Mouse (Mus musculus) kidney, embryonic 16.5 days (tissue): ENCODE measurements at regions not wholly inside any gene's neighbourhood (a gene's known extent, or its start where the extent isn't known, plus 50 kb on each side); places are given as distances from the start of the nearest gene placed in this dataset.
A peak's percentile ranks its signal among the peaks of the same experiment; 100 is the strongest.

Experiments used
- ATAC-seq: fragments of 200-750 bp; cut with Nextera tagmentation; 2 replicates; pipeline ENCODE4 v1.8.0; 2017; ENCODE audit warnings: moderate TSS enrichment; ENCODE audit not compliant: low FRiP score, low TSS enrichment
- H3K27ac ChIP-seq: fragments of 300-500 bp; sonication (generic); 2 replicates; pipeline ENCODE4 v1.5.1; 2014; ENCODE audit warnings: low read length
- H3K27me3 ChIP-seq: fragments of 300-500 bp; sonication (generic); 2 replicates; pipeline ENCODE4 v1.6.1; 2014; ENCODE audit warnings: low read length, control low read depth, mixed read lengths; ENCODE audit not compliant: insufficient read depth
- H3K36me3 ChIP-seq: fragments of 300-500 bp; sonication (generic); 2 replicates; pipeline ENCODE4 v1.6.1; 2014; ENCODE audit warnings: low read length, control low read depth, mixed read lengths; ENCODE audit not compliant: insufficient read depth
- H3K4me1 ChIP-seq: fragments of 300-500 bp; sonication (generic); 2 replicates; pipeline ENCODE4 v1.6.1; 2014; ENCODE audit warnings: low read length, control low read depth, mixed read lengths; ENCODE audit not compliant: insufficient read depth
- H3K4me2 ChIP-seq: fragments of 300-500 bp; sonication (generic); replicated peaks from 2 replicates; pipeline ENCODE4 v1.6.1; 2014; ENCODE audit warnings: low read depth, low read length
- H3K4me3 ChIP-seq: fragments of 300-500 bp; sonication (generic); 2 replicates; pipeline ENCODE4 v1.5.1; 2014; ENCODE audit warnings: mild to moderate bottlenecking, low read length
- H3K9ac ChIP-seq: fragments of 300-500 bp; sonication (generic); replicated peaks from 2 replicates; pipeline ENCODE4 v1.6.1; 2014; ENCODE audit warnings: low read length
- H3K9me3 ChIP-seq: fragments of 300-500 bp; sonication (generic); 2 replicates; pipeline ENCODE4 v1.6.1; 2016; ENCODE audit warnings: low read length, control low read depth
- WGBS: fragments of 180-500 bp; shearing (Covaris S2); extraction: QIAGEN DNeasy Blood & Tissue Kit; methylation state at CpG from one replicate; pipeline ENCODE4 v1.1.7; 2014; 5-methylcytosine and 5-hydroxymethylcytosine counted together

DNA sequence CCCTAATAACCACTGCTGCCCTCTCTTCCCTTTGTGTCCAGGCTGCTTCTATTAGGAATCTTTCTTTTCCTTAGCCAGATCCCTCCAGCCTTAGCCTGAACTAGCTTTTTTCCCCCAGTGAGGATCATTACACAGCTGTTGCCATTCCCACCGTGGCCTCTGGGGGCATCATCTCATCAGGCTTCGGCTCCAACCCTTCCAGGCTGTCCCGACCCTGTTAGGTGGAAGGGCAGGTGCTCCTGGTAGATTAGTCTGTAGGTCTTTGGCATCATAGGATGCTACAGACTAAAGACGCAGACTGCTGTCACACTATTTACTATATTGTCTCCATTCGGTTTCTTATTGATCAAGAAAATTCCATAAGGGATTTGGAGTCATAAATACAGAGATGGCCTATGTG lies 112.7 kb upstream of the Spon1 start:
- H3K27ac ChIP-seq: no peak overlapping the region
- 32% methylated on average over 5 of the region's 5 CpGs for WGBS
- no peak overlapping the region for H3K4me3 ChIP-seq
- H3K4me2 ChIP-seq: no peak overlapping the region
- no peak for ATAC-seq
- no peaks in the 10 kb centered on the region for H3K4me1 ChIP-seq
- no peaks in the 10 kb centered on the region for H3K9me3 ChIP-seq
- H3K9ac ChIP-seq: no peak overlapping the region
- H3K36me3 ChIP-seq: no peaks in the 10 kb centered on the region
- H3K27me3 ChIP-seq: no peaks in the 10 kb centered on the region

DNA sequence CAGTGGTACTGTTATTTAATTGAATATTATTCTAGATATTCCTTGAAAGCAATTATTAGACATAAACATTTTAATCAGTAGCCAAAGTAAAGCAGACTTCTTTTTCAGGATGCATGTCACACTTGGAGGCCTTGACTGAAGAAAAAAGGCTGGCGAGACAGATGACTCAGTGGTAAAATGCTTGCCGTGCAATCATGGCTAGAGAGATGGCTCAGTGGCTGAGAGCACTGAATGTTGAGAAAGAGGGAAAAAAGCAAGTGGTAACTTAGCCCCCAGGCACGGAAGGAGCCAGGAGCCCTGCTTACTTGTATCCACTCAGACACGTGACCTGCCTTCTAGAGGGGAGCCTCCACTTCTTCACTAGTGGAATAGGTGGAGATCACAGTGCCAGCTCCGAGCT lies 110.5 kb upstream of the Spon1 start:
- H3K36me3 ChIP-seq: no peaks in the 10 kb centered on the region
- no peak for ATAC-seq
- no peak overlapping the region for H3K9ac ChIP-seq
- WGBS: 74% methylated on average over 5 of the region's 5 CpGs
- no peaks in the 10 kb centered on the region for H3K4me1 ChIP-seq
- no peak overlapping the region for H3K4me3 ChIP-seq
- no peaks in the 10 kb centered on the region for H3K9me3 ChIP-seq
- no peak overlapping the region for H3K27ac ChIP-seq
- no peak overlapping the region for H3K4me2 ChIP-seq
- H3K27me3 ChIP-seq: no peaks in the 10 kb centered on the region

DNA sequence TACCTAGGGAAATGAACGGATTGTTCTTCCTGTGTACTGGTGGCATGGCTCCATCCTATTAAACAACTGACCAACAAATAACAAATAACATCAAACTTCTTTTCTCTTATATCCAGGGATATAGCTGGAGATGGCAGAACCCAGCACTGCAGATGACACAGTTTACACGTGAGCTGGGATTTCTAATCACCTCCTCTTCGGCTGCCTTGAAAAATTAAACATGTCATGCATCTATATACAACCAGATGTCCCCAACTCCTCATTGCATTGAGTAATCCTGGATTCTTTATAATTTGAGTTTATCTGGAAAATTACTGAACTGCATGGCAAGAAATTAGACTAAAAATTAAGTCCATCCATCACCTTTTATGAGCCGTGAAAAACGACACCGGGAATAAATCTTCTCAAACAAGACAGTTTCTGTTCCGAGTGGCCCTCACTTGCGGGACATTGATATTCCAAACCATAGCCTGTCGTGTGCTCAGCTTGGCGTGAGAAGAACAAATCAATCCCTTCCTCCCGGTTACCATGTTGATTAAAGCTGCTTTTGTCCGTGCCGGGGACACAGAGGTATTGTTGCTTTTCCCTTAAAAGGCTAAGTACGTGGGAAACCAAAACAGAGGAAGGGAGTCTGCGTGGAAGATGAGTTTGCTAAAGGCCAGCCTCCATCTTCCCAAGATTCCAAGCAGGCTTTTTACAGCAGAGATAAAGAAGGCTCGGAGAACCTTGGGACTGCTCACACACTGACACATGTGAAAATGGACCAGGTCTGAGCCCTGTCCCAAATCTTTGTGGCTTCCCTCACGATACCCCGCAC lies 92.8 kb upstream of the Spon1 start:
- H3K9me3 ChIP-seq: peaks cover 4% of the 10 kb centered on the region; the same call in 1 of the 2 replicates
- WGBS: 37% methylated on average over 18 of the region's 18 CpGs

DNA sequence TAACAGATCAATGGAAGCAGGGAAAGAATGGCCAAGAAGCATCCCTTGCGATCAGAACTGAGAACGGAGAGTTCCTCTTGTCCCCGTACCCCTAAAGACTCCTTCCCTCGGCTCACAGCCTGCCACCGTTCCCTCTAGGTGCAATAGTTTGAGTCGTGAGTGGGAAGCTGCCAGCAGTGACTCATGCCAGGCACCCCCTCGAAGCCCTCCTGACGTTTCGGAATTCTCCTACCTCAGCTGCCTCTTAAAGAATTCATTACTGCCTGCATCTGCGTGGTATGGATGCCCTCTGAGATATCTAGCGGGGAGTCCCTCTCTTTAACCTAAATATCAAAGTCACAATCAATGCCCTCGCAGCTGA lies 92.2 kb upstream of the Spon1 start:
- no peak for ATAC-seq
- H3K9ac ChIP-seq: no peak overlapping the region
- H3K27me3 ChIP-seq: no peaks in the 10 kb centered on the region
- no peaks in the 10 kb centered on the region for H3K4me1 ChIP-seq
- no peaks in the 10 kb centered on the region for H3K36me3 ChIP-seq
- 74% methylated on average over 12 of the region's 12 CpGs for WGBS
- no peak overlapping the region for H3K4me3 ChIP-seq
- H3K4me2 ChIP-seq: 0 out of 2 replicates have a peak overlapping the region, but pooled peaks have one; percentile 28
- no peak overlapping the region for H3K27ac ChIP-seq
- peaks cover 4% of the 10 kb centered on the region; the same call in 1 of the 2 replicates for H3K9me3 ChIP-seq

More for the DNA sequence above, 92.8 kb upstream of the Spon1 start:
- peak overlapping the region; percentile 28; the same call in 1 of the 2 replicates for H3K4me2 ChIP-seq
- no peaks in the 10 kb centered on the region for H3K36me3 ChIP-seq
- no peak overlapping the region for H3K9ac ChIP-seq
- ATAC-seq: no peak
- no peaks in the 10 kb centered on the region for H3K27me3 ChIP-seq
- H3K4me3 ChIP-seq: no peak overlapping the region
- H3K27ac ChIP-seq: no peak overlapping the region
- H3K4me1 ChIP-seq: no peaks in the 10 kb centered on the region

DNA sequence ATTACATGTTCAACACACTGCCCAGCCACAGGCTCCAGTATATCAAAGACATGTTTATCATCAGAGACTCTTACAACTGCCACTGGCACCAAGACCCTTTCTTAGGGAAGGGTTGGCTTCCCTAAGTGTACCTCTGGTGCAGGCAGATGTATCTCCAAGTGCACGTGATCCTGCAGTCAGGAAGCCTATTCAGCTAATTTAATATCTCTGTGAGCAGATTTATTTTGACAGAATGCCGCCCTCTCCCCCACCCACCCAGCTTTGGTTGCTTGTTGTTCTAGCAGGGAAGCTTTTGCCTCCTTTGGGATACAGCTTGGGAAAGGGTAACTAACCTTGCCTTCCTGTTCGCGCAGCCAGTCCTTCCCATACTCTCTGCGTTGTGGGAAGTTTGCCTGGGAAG lies 83.5 kb upstream of the Spon1 start:
- H3K9me3 ChIP-seq: no peaks in the 10 kb centered on the region
- H3K4me3 ChIP-seq: no peak overlapping the region
- no peaks in the 10 kb centered on the region for H3K36me3 ChIP-seq
- WGBS: 69% methylated on average over 5 of the region's 5 CpGs
- H3K27ac ChIP-seq: no peak overlapping the region
- H3K4me1 ChIP-seq: no peaks in the 10 kb centered on the region
- no peak for ATAC-seq
- H3K27me3 ChIP-seq: no peaks in the 10 kb centered on the region
- no peak overlapping the region for H3K9ac ChIP-seq
- no peak overlapping the region for H3K4me2 ChIP-seq

DNA sequence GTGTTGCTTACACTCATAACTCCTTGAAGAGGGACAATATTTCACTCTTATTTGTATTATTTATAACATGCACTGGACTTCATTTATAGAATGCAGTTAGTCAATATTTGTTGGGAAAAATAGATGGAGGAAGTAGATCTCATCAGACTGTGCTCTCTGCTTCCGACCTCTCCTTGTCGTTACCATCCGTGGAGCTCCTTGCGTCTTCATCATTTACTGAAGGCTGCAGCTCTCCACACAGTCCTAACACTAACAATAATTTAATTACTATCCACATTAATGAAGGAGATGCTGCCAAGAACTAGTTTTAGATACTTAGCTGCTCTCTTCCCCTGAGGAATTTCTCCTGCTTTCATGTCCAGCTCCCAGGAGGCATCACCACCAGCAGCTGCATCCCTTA lies 80.4 kb upstream of the Spon1 start:
- Histone ChIP-seq H3K9me3 (no peaks in the 10 kb centered on the region), H3K4me2 (no peak overlapping the region), H3K27me3 (no peaks in the 10 kb centered on the region), H3K4me1 (no peaks in the 10 kb centered on the region), H3K9ac (no peak overlapping the region), H3K27ac (no peak overlapping the region), H3K4me3 (no peak overlapping the region), H3K36me3 (no peaks in the 10 kb centered on the region)
- 72% methylated on average over 4 of the region's 4 CpGs for WGBS
- ATAC-seq: no peak

DNA sequence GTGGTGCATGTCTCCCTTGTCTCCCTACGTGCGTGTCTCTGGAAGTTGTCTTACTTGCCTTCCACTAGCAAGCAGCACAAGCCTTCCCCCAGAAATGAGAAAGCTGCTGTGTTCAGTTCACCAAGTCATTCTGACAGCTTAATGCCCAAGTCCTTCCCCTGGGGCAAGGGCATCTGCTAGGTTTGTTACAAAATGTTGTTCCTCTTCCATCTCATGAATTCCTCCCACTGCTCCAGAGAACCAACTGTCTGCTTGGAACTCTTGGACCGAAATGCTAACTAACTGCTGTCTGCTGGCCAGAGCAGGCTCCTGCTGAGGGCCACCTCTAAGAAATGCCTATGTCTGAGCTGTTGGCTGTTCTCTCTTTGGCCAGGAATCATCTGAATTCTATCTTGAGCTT lies 79.3 kb upstream of the Spon1 start:
- no peak overlapping the region for H3K27ac ChIP-seq
- H3K4me3 ChIP-seq: no peak overlapping the region
- H3K36me3 ChIP-seq: no peaks in the 10 kb centered on the region
- H3K9ac ChIP-seq: no peak overlapping the region
- ATAC-seq: no peak
- no peaks in the 10 kb centered on the region for H3K27me3 ChIP-seq
- H3K4me2 ChIP-seq: no peak overlapping the region
- no peaks in the 10 kb centered on the region for H3K4me1 ChIP-seq
- 65% methylated on average over 3 of the region's 3 CpGs for WGBS
- H3K9me3 ChIP-seq: no peaks in the 10 kb centered on the region

DNA sequence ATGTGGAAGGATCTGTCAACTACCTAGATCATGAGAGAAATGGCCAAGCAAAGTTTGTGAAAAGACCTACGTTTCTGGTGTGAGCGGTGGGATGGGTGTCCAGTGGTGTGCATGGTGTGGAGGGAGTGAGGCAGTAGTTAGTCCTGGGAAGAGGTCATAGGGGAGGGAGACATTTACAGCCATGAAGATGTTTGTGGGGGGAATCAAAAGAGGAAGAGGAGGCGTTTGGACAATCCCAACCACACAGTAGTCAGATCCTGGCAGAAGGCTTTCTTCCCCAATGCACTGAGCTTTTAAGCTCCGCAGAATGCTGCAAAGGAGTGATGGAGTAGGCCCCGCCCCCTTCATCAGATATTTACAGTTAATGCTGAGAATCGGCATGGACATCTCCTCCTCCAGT lies 78.2 kb upstream of the Spon1 start:
- no peak for ATAC-seq
- H3K27ac ChIP-seq: no peak overlapping the region
- H3K4me3 ChIP-seq: no peak overlapping the region

DNA sequence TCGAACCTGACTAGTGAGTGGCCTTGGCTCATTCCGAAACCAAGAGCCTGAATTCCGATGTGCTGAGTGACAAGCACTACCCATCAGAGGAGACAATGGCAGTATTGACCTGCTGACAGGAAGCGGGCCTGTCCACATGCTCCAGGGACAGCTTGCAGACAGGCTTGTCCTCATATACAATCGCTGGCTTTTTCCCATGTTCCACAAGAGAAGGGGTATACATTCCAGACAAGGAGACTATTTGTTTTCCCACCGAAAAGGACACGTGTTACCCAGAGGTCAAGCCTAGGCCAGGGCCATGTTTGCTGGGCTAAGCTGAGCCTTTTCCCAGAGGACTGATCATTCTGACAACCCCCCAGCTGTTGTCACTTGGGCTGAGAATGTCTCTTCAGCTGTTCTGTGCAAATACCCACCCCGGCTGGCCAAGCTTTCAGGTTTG lies 77.5 kb upstream of the Spon1 start:
- H3K4me1 ChIP-seq: no peaks in the 10 kb centered on the region
- ATAC-seq: no peak
- H3K27me3 ChIP-seq: no peaks in the 10 kb centered on the region
- 61% methylated on average over 8 of the region's 8 CpGs for WGBS
- H3K4me2 ChIP-seq: no peak overlapping the region
- no peaks in the 10 kb centered on the region for H3K9me3 ChIP-seq
- no peak overlapping the region for H3K27ac ChIP-seq
- no peaks in the 10 kb centered on the region for H3K36me3 ChIP-seq
- H3K4me3 ChIP-seq: no peak overlapping the region
- H3K9ac ChIP-seq: no peak overlapping the region

More for the DNA sequence above, 78.2 kb upstream of the Spon1 start:
- Histone ChIP-seq H3K9me3 (no peaks in the 10 kb centered on the region), H3K27me3 (no peaks in the 10 kb centered on the region), H3K9ac (no peak overlapping the region), H3K4me2 (no peak overlapping the region), H3K36me3 (no peaks in the 10 kb centered on the region), H3K4me1 (no peaks in the 10 kb centered on the region)
- WGBS: 82% methylated on average over 6 of the region's 6 CpGs

DNA sequence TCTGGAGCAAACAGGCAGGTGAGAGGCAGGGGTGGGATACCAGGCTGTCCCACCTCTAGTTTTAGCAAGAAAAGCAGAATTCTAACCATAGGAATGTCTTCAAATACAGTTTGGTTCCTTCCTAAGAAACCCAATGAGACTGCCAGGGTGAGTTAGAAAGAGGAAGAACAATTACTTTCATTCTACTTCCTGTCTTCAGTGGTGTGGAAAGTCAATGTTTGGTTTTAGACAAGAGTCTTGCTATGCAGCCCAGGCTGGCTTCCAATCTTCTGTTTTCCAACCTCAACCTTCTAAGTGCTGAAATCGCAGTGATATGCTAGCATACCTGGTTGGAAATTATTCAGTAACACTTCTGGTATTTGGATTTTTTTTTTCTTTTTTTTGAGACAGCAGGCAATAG lies 77.1 kb upstream of the Spon1 start:
- Histone ChIP-seq H3K27ac (no peak overlapping the region), H3K4me1 (peaks cover 5% of the 10 kb centered on the region), H3K9me3 (no peaks in the 10 kb centered on the region), H3K36me3 (no peaks in the 10 kb centered on the region), H3K27me3 (no peaks in the 10 kb centered on the region), H3K9ac (no peak overlapping the region), H3K4me2 (no peak overlapping the region), H3K4me3 (no peak overlapping the region)
- 88% methylated on average over 1 of the region's 1 CpGs for WGBS
- no peak for ATAC-seq
